Comparison of ENCODE assay signal across 22 mouse cellular contexts in genomic region chr12:40106874-40107273, GRCm38 (mm10). TPM values are rescaled to one million over a fixed set of nuclear protein-coding genes. Genes with fewer than 3 reads are reported as not detected.
DNase-seq lines count a peak whose midpoint lies in the region; ATAC-seq and TF ChIP-seq lines count a peak whose summit lies in the region.
"Had no signal": no experiment of that assay in that cellular context is flagged by ENCODE, and none has a peak within 500 bp of the region (broad histone marks: within the 10 kb centered on the region; RNA-seq: fewer than 3 reads in every experiment).

No protein-coding gene starts in this region.

- H3K27me3 ChIP-seq in heart, embryonic 11.5 days (ENCODE audit: control insufficient read depth, insufficient read depth, low read length), result no peaks in the 10 kb centered on the region
- H3K27me3 ChIP-seq in kidney, postnatal 0 days (ENCODE audit: insufficient read depth, low read length), result no peaks in the 10 kb centered on the region
- no peaks in the 10 kb centered on the region for H3K27me3 ChIP-seq in embryonic facial prominence, embryonic 10.5 days (replicated peaks; ENCODE audit: low read depth, poor library complexity, severe bottlenecking)
- H3K27me3 ChIP-seq: embryonic facial prominence, embryonic 13.5 days; forebrain, embryonic 13.5 days; heart, embryonic 13.5 days had no signal

- ATAC-seq in heart, embryonic 11.5 days (replicated peaks; ENCODE audit: insufficient number of reproducible peaks, low FRiP score, low TSS enrichment), result 0 out of 2 replicates have a peak, but pooled peaks have one; percentile 31
- peak; percentile 54 for ATAC-seq in kidney, postnatal 0 days (replicated peaks; ENCODE audit: low FRiP score, low read depth)
- 0 out of 2 replicates have a peak, but pooled peaks have one; percentile 10 for ATAC-seq in erythroid progenitor cell, adult 5-6 weeks (replicated peaks; ENCODE audit: low FRiP score, poor library complexity, severe bottlenecking)
- ATAC-seq: CD4-positive, CD25-positive, alpha-beta regulatory T cell, adult 4 months; forebrain, embryonic 13.5 days; forebrain, postnatal 0 days had no signal

- no peak for DNase-seq in heart, adult 9 months (ENCODE audit: low spot score in 2 of 2)
- peak; percentile 14 for DNase-seq in kidney, postnatal 0 days (ENCODE audit: low spot score)
- no peak for DNase-seq in kidney, postnatal 4 days
- peak; percentile 35 for DNase-seq in large intestine, adult 2 months (ENCODE audit: low read depth, low spot score)
- DNase-seq in embryonic facial prominence, embryonic 10.5 days (ENCODE audit: low spot score), result no peak
- DNase-seq in layer of hippocampus, postnatal 10 days (ENCODE audit: low spot score in 2 of 2), result no peak
- DNase-seq: adrenal gland, postnatal 14 days; B cell, adult 2 months; cerebellum, adult 11-12 months; cerebellum, adult 9-10 months; cerebellum, postnatal 25 days; forebrain, postnatal 0 days; gastrocnemius, postnatal 14 days; heart, adult 2 months; heart, postnatal 36 days had no signal

- TF ChIP-seq CTCF in kidney, postnatal 0 days (IDR thresholded peaks at IDR 0.05; ENCODE audit: low read depth), result 0 out of 2 replicates have a peak, but pooled peaks have one; percentile 10

- WGBS in heart, embryonic 11.5 days (ENCODE audit: insufficient replicate concordance), result 37% methylated on average over 5 of the region's 5 CpGs
- WGBS in kidney, postnatal 0 days, result 24% methylated on average over 5 of the region's 5 CpGs
- 28% methylated on average over 5 of the region's 5 CpGs for WGBS in large intestine, adult 2 months
- 67% methylated on average over 5 of the region's 5 CpGs for WGBS in embryonic facial prominence, embryonic 10.5 days

- no peaks in the 10 kb centered on the region for H3K9me3 ChIP-seq in heart, embryonic 11.5 days (replicated peaks; ENCODE audit: control insufficient read depth, low read length)
- no peaks in the 10 kb centered on the region for H3K9me3 ChIP-seq in kidney, postnatal 0 days (replicated peaks; ENCODE audit: low read length)
- H3K9me3 ChIP-seq in embryonic facial prominence, embryonic 10.5 days, result no peaks in the 10 kb centered on the region
- H3K9me3 ChIP-seq: embryonic facial prominence, embryonic 13.5 days; G1E; heart, embryonic 13.5 days had no signal

- H3K9ac ChIP-seq in heart, embryonic 11.5 days (ENCODE audit: low read depth, low read length), result no peak overlapping the region
- no peak overlapping the region for H3K9ac ChIP-seq in kidney, postnatal 0 days (ENCODE audit: low read depth, low read length)
- H3K9ac ChIP-seq: embryonic facial prominence, embryonic 13.5 days; forebrain, embryonic 13.5 days; forebrain, postnatal 0 days; heart, embryonic 13.5 days had no signal

- H3K4me3 ChIP-seq in heart, embryonic 11.5 days (ENCODE audit: low read depth, low read length), result no peak overlapping the region
- H3K4me3 ChIP-seq in kidney, postnatal 0 days (replicated peaks; ENCODE audit: low read depth, low read length), result no peak overlapping the region
- H3K4me3 ChIP-seq in embryonic facial prominence, embryonic 10.5 days, result no peak overlapping the region
- H3K4me3 ChIP-seq: embryonic facial prominence, embryonic 13.5 days; forebrain, embryonic 13.5 days; heart, adult 2 months; heart, embryonic 13.5 days had no signal

- no peak overlapping the region for H3K27ac ChIP-seq in heart, embryonic 11.5 days (ENCODE audit: low read depth, low read length)
- H3K27ac ChIP-seq in kidney, postnatal 0 days, result no peak overlapping the region
- H3K27ac ChIP-seq in embryonic facial prominence, embryonic 10.5 days (replicated peaks), result no peak overlapping the region
- H3K27ac ChIP-seq: embryonic facial prominence, embryonic 13.5 days; forebrain, embryonic 13.5 days; heart, adult 2 months; heart, embryonic 13.5 days had no signal

- no peaks in the 10 kb centered on the region for H3K4me1 ChIP-seq in heart, embryonic 11.5 days (ENCODE audit: control insufficient read depth, insufficient read depth, low read length)
- H3K4me1 ChIP-seq in kidney, postnatal 0 days (replicated peaks; ENCODE audit: insufficient read depth, low read length), result peaks cover 5% of the 10 kb centered on the region; the same call in 1 of the 2 replicates
- H3K4me1 ChIP-seq in embryonic facial prominence, embryonic 10.5 days, result no peaks in the 10 kb centered on the region
- H3K4me1 ChIP-seq: embryonic facial prominence, embryonic 13.5 days; forebrain, embryonic 13.5 days had no signal

- no peaks in the 10 kb centered on the region for H3K36me3 ChIP-seq in heart, embryonic 11.5 days (ENCODE audit: control insufficient read depth, insufficient read depth, low read length)
- no peaks in the 10 kb centered on the region for H3K36me3 ChIP-seq in kidney, postnatal 0 days (ENCODE audit: insufficient read depth, low read length)
- no peaks in the 10 kb centered on the region for H3K36me3 ChIP-seq in embryonic facial prominence, embryonic 10.5 days (replicated peaks)
- H3K36me3 ChIP-seq: embryonic facial prominence, embryonic 13.5 days; G1E; heart, embryonic 13.5 days had no signal

- no peak overlapping the region for H3K4me2 ChIP-seq in heart, embryonic 11.5 days
- H3K4me2 ChIP-seq in kidney, postnatal 0 days (ENCODE audit: low read length), result no peak overlapping the region
- H3K4me2 ChIP-seq: embryonic facial prominence, embryonic 13.5 days; forebrain, embryonic 13.5 days; heart, embryonic 13.5 days had no signal

RNA-seq across cellular contexts. Expression of gene Scin, which starts 27.2 kb away (rescaled TPM):
- 2.3 TPM in 2 replicates for polyA plus RNA-seq in heart, embryonic 11.5 days (2014; fragmentation: Nextera tagmentation; extraction: Ambion mirVana)
- polyA plus RNA-seq in kidney, postnatal 0 days (2015; fragmentation: Nextera tagmentation; extraction: Ambion mirVana), result 56.9 and 60.9 TPM in 2 replicates
- total RNA-seq in erythroid progenitor cell, adult 5-6 weeks (2015; ENCODE audit: low replicate concordance), result 1.1 TPM in 1 of 2 replicates, not detected in the other
- total RNA-seq in erythroid progenitor cell, adult 5-6 weeks (2017; ENCODE audit: low replicate concordance), result not detected in 2 replicates
- 45.1 and 66.4 TPM in 2 replicates for polyA plus RNA-seq in large intestine, adult 2 months (2012; rRNA removed)
- polyA plus RNA-seq in embryonic facial prominence, embryonic 10.5 days (2016; fragmentation: Nextera tagmentation; extraction: Ambion mirVana), result 0.05 TPM in 1 of 2 replicates, not detected in the other
- total RNA-seq in layer of hippocampus, postnatal 10 days (2021), result under 1 TPM; 0.25 to 0.39 TPM
- polyA plus RNA-seq: forebrain, embryonic 13.5 days; G1E had no signal

Comparison
In these comparisons a context has a peak if more than half of its experiments do, and no peak if none do; other contexts are left out.
1. DNase-seq: peak in kidney, postnatal 0 days (single experiment) and large intestine, adult 2 months (single experiment); none in heart, adult 9 months (0 of 2), kidney, postnatal 4 days (0 of 2), embryonic facial prominence, embryonic 10.5 days (single experiment) and layer of hippocampus, postnatal 10 days (0 of 2).
2. RNA of gene Scin, which starts 27.2 kb away (polyA plus RNA-seq): 56.9 to 60.9 TPM in kidney, postnatal 0 days and 45.1 to 66.4 TPM in large intestine, adult 2 months; 2.3 TPM in heart, embryonic 11.5 days and 0.05 TPM in embryonic facial prominence, embryonic 10.5 days; every median in the first group is over 10 times any median in the second.
3. Peak in every context shown above with its lines, with median percentiles within 50 percentile points of each other: ATAC-seq.